Mouse (Mus musculus): ENCODE data around the gene Gpr18.

Gpr18 gene

GRCm38 (mm10) chr14:121920511-121921124, 5.0 kb upstream of the Gpr18 start:
- DNase-seq = no peak

GRCm38 (mm10) chr14:121919752-121920151, 4.2 kb upstream of the Gpr18 start:
- no peak for DNase-seq

GRCm38 (mm10) chr14:121918266-121918665, 2.7 kb upstream of the Gpr18 start:
- no peak for DNase-seq

GRCm38 (mm10) chr14:121916311-121917094, 922 bp upstream of the Gpr18 start:
- no peak for DNase-seq

- DNase-seq = no peak
Observed at GRCm38 (mm10) chr14:121915143-121915542, 438 bp downstream of the Gpr18 start.

GRCm38 (mm10) chr14:121912501-121912900, 3.1 kb downstream of the Gpr18 start:
- DNase-seq = no peak

DNA sequence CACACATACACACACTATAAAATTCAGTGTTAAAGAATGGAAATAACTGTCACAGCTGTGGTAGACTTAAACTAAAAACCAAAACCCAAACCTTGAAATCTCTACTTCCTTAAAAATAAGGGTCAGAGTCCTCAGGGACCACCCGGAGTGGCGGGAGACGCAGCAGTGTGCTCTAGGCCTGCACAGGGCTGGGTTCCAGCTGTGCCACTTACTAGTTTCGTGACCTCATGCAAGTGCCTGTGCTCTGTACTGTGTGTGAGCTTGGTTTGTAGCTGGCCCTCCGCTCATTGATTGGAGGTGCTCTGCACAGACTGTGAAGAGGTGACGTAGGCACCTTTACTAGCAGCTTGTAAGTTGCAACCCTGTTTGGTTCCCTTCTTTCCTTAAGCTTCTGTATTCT, 5.7 kb downstream of the Gpr18 start:
- no peak for DNase-seq

- no peak for DNase-seq
Observed at GRCm38 (mm10) chr14:121906992-121907681, 8.4 kb downstream of the Gpr18 start.

DNA sequence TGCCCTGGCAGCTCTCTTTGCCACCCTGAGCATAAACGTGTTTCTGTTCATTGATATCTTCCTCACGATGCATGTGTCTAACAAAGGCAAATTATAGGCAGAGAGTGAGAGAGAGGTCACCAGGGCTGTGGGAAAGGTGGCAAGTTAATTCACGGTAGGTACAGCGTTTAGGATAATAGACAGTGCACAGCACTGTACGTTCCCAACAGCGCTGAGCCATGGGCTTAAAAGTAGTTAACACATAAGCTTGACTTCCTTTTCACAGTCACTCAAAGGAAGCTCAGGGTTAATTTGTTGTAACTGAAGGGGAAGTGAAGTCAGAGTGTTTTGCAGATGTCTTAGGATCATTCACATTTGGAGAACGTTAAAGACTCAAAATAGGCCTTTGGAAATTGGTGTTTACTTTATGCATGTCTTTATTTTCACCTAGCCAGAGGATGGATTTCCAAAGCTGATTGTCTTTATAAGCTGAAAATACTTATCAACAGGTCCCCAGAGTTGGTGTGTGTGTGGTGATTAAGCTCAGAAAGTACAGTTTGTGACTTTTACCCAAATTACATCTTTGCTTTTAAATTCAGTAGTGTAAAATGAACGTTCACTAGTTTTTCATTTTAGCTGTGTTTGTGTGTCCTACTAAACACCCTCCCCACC, 9.1 kb downstream of the Gpr18 start:
- DNase-seq = no peak

DNA sequence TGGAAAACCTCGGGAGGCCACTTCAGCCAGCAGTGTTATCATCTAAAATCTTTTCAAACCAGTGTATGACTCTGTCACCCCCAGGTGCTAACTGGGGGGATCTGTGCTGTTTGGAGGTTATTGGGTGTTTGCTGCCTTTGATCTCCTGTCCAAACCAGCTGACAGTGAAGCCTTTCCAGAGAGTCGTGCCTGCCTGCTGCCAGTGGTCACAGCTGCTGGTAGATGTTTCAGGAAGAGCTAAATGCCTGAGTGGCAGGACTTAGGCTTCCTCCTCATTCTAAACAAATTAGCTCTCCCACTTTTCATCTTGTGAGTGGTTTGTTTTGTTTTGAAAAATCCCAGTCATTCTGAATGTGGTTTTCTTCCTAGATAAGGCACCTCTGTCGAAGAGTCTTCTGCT, 10.8 kb downstream of the Gpr18 start:
- no peak for DNase-seq

DNA sequence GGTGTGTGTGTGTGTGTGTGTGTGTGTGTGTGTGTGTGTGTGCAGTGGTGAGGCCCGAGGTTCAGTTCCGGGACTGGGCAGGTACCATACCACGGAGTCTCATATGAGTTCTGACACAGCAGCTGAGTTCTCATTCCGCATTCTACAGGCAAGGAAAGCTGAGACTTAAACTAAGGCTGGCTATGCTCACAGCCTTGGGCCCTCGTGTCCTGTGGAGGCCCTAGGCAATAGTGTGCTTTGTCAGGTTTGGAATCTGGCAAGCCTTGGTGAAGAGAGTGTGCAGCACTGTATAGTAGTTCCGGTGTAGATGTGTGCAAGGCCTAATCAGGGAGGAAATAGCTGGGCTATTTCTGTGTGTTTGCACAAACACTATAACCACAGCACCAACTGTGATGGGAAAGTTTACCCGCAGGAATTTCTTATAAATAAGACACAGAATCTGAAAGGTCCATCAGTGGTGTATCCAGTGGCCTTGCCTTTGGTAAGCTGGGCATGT, 12.2 kb downstream of the Gpr18 start:
- no peak for DNase-seq

DNA sequence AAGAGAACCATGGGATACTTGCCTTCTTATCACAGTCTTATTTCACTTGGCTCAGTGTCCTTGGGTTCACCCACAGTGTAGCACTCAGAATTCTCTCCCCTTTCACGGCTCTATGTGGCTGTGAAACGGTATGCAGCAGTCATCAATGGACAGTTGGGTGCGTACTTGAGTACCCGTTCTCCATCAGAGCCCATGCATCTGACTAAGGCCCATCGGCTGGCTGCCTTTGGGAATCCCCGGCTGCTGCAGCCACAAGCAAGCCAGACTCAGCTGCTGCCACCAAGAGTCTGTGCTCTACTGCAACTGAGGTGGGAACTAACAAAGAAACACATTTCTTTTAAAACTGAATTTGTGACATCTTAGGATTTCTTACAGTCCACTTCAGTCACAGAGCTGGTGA, 14.1 kb downstream of the Gpr18 start:
- DNase-seq = no peak

GRCm38 (mm10) chr14:121899071-121899470, 16.5 kb downstream of the Gpr18 start:
- no peak for DNase-seq

DNA sequence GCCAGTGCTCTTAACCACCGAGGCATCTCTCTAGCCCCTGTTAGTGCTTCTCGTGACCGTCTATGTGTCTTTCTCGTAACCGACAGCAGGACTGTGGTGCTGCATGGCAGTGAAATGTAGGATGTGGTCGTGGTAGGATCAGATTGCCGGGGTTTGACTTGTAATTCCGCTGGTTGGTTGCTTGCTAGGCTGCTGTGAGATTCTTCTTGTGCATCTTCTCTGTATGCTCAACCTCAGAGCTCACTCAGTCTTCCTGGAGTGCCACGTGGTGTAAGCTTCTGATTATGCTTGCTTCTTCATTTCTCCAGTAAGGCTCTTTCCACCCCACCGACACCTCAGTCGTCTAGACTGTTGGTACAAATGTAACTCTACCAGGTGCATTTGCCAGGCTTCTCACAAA, 17.1 kb downstream of the Gpr18 start:
- DNase-seq = no peak

GRCm38 (mm10) chr14:121897773-121898172, 17.8 kb downstream of the Gpr18 start:
- no peak for DNase-seq

- no peak for DNase-seq
Observed at GRCm38 (mm10) chr14:121896126-121897090, 19.2 kb downstream of the Gpr18 start.

GRCm38 (mm10) chr14:121895316-121895715, 20.3 kb downstream of the Gpr18 start:
- DNase-seq = no peak

GRCm38 (mm10) chr14:121894511-121895135, 21.0 kb downstream of the Gpr18 start:
- DNase-seq = no peak

DNA sequence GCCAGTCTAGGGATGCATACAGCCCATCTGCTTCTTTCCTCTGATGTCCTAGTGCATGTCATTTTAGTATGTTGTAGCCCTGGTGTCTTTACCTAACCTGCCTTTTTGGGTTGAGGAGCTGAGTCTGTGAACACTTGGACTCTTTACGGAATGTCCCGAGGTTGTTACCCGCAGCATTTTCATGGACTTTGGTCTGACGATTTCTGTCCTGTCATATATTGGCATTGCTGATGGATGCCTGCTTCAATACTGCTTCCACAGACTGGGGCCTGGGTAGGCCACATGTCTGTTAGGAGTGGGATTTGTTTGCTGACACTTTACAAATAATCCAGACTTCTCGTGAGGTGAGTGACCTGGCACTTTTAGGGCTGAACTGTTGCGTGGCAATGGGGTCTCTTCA, 21.8 kb downstream of the Gpr18 start:
- DNase-seq = no peak

DNA sequence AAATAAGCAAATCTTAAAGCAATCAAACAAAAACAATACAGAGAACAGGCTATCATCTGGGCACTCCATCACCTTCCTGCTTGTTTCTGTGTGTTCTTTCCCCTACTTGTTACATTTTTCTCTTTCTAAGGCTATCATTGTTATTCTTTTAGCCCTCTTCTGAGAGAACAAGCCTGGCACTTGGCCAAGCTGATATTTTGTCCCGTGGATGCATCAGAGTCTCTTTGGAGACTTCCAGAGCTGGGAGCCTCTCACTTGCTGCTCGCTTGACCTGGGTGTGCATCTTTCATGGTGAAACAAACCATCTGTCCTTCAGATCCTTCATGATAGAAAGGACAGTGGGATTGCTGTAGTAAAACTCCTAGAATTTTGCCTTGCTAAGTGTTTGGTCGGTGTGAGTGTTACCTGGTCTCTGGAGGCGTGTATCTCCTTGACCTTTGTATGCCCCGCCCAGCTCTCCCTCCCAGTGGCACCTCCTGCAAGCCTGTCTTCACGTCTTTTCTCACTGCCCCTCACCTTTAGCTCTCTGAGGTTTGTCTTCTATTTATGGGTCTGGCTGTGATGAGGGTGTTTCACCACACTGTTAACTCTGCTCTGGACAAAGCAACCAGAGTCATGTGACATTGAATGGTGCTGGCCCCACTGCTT, 31.3 kb downstream of the Gpr18 start:
- no peak for DNase-seq

GRCm38 (mm10) chr14:121881211-121881610, 34.4 kb downstream of the Gpr18 start:
- no peak for DNase-seq

Data from cerebellum, adult 11-12 months (tissue).